Mouse (Mus musculus) spleen, adult 2 months (tissue): ENCODE results near the gene Fermt2. TPM values are rescaled to one million over a fixed set of nuclear protein-coding genes. Genes with fewer than 3 reads are reported as not detected.
"Not testable (repeated sequence)": the region's sequence is repeated elsewhere in the genome, so short reads cannot be mapped to it uniquely, and the experiment has no call there.

Experiments
- DNase-seq, 2 experiments: peaks; one replicate each; pipeline versions ENCODE4 v3.0.0 to v3.0.0-alpha.2; 2012 to 2021; ENCODE audit warnings: low spot score in 2 of 2, low read depth in 1 of 2
- H3K27ac ChIP-seq: fragments of 200-500 bp; 2 replicates; pipeline ENCODE4 v1.5.1; 2012; ENCODE audit warnings: low read length, inconsistent platforms; ENCODE audit not compliant: insufficient read depth
- H3K27me3 ChIP-seq: fragments of 200-500 bp; 2 replicates; pipeline ENCODE4 v1.6.1; 2012; ENCODE audit warnings: mild to moderate bottlenecking, moderate library complexity, low read length, inconsistent platforms; ENCODE audit not compliant: control insufficient read depth, insufficient read depth
- H3K36me3 ChIP-seq: fragments of 200-500 bp; 2 replicates; pipeline ENCODE4 v1.6.1; 2012; ENCODE audit warnings: mild to moderate bottlenecking, low read length, inconsistent platforms; ENCODE audit not compliant: control insufficient read depth, insufficient read depth
- H3K4me1 ChIP-seq: fragments of 200-500 bp; 2 replicates; pipeline ENCODE4 v1.6.1; 2011; ENCODE audit warnings: inconsistent platforms; ENCODE audit not compliant: control insufficient read depth, insufficient read depth, insufficient read length
- H3K4me3 ChIP-seq: fragments of 200-500 bp; 2 replicates; pipeline ENCODE4 v1.5.1; 2011; ENCODE audit warnings: mild to moderate bottlenecking, inconsistent platforms; ENCODE audit not compliant: insufficient read depth, insufficient read length; ENCODE audit errors: extremely low read depth
- CTCF ChIP-seq: fragments of 200-500 bp; IDR thresholded peaks from 2 replicates; pipeline ENCODE4 v1.5.1; 2011; ENCODE audit warnings: mild to moderate bottlenecking, inconsistent platforms; ENCODE audit not compliant: insufficient read depth, insufficient read length, insufficient replicate concordance; ENCODE audit errors: extremely low read depth
- POLR2A ChIP-seq: fragments of 200-500 bp; IDR thresholded peaks from 2 replicates; pipeline ENCODE4 v1.6.1; 2011; ENCODE audit warnings: low read depth, low read length, inconsistent platforms
- WGBS: fragments of 180-500 bp; shearing (Covaris S2); methylation state at CpG from one replicate; pipeline ENCODE4 v1.1.7; 2018; 5-methylcytosine and 5-hydroxymethylcytosine counted together
- polyA plus RNA-seq: library from polyadenylated mRNA; depleted of rRNA; stranded (reverse); fragments of >200 nt; gene quantifications from 2 replicates; pipeline ENCODE4 v1.2.3, GENCODE M21; 2012

Fermt2 gene
- polyA plus RNA-seq, 1 experiment, result 7.9 TPM

DNA sequence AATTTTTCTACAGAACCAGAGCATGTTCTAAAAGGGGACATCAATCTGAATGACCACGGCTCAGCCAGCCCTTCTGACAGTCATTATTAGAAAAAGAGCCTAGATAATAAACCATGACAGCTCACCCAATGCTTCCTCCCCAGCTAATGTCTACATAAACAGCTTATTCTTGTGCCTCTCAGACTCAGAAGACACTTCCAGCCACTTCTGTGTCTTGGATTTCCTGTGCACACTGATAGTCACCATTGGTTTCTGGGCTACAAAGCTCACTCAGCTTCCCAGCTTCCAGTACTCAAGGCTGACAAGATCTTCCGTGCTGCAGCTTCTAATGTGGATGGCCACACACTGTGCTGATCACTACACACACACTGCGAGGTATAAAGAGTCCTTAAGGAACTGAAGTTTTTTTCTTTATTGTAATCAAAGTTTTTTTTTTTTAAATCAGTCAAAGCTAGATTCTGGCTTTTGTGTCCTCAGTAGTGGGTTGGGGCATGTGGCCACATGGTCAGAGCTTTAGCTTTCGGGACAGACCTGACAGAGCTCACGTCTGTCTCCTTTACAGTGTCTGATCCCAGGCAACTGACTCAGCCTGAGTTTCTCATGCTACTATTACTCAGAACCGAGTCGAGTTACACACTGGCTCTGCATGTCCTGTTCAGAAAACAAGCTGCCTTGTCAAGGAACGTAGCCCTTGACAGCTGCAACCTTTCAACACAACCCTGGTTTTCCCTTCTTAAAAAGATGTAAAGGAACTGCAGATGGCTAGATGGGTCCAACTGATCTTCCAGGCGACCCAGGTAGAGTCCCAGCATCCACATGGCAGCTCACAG is 50.7 kb downstream of the Fermt2 start:
- 76% methylated on average over 9 of the region's 9 CpGs for WGBS

DNA sequence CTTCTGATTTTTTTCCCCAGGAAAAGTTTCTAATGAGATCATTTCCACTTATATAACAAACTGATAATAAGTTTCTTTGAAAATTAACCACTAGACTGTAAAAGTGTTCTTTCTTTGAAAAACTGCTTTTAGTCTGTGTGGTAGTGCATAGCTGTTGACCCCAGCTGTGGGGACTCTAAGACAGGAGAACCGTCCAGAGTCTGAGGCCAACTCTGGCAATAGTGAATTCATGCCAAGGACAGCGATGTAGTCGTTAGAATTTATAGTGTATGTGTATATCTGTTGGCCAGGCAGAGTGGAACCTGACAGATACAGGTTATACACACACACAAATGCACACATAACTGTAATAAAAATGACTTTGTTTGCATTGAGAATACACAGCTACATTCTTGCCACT is 51.4 kb downstream of the Fermt2 start:
- WGBS, result 93% methylated on average over 3 of the region's 3 CpGs
- Histone ChIP-seq H3K36me3 (no peaks in the 10 kb centered on the region), H3K4me3 (no peak overlapping the region), H3K4me1 (no peaks in the 10 kb centered on the region), H3K27me3 (no peaks in the 10 kb centered on the region), H3K27ac (no peak overlapping the region)
- TF ChIP-seq POLR2A (no peak), CTCF (no peak)
- no peak for DNase-seq

More for the DNA sequence above, 50.7 kb downstream of the Fermt2 start:
- DNase-seq, result no peak
- TF ChIP-seq POLR2A (no peak), CTCF (no peak)
- Histone ChIP-seq H3K4me3 (no peak overlapping the region), H3K36me3 (no peaks in the 10 kb centered on the region), H3K27me3 (no peaks in the 10 kb centered on the region), H3K4me1 (no peaks in the 10 kb centered on the region), H3K27ac (no peak overlapping the region)

DNA sequence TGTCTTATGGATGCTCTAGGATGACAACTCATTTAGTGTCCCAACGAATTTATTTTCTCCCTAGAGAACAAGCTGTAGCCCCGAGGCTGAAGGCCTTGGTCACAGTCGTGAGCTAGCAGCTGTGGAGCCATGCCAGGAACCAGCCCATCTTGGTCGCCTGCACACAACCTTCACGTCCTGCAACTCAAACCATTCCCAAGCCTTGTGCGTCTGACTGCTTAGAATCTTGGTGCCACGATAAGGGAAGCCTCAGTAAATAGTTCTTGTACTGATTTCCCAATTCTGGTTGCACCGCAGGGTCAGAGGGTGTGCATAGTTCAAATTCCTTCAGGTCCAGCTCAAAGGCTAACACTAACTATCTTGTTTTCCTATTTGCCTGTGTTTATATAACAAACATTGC is 52.3 kb downstream of the Fermt2 start:
- TF ChIP-seq POLR2A (no peak), CTCF (no peak)
- no peak for DNase-seq
- no peaks in the 10 kb centered on the region for H3K36me3 ChIP-seq
- no peak overlapping the region for H3K27ac ChIP-seq
- whole genome bisulfite sequencing, result 78% methylated on average over 8 of the region's 8 CpGs
- H3K4me3 ChIP-seq, result no peak overlapping the region
- H3K27me3 ChIP-seq, result no peaks in the 10 kb centered on the region
- no peaks in the 10 kb centered on the region for H3K4me1 ChIP-seq

DNA sequence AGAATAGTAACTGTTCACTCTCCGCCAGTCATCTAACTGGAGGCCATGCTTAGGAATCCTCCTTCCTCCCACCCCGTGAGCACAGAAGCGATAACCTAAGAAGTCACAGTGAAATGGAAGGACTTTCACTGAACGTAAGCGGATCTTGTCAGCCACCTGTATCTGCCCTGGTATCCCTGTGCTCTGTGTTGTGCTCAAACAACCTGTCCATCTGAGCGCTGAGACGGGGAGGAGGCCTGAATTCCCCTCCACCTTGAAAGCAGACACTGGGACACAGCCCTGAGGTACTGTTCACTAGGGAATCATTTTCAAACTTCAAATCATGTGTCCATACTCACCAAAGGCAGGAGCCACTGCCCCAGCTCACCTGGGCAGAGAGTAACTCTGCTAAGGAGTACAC is 52.9 kb downstream of the Fermt2 start:
- no peak overlapping the region for H3K27ac ChIP-seq

DNA sequence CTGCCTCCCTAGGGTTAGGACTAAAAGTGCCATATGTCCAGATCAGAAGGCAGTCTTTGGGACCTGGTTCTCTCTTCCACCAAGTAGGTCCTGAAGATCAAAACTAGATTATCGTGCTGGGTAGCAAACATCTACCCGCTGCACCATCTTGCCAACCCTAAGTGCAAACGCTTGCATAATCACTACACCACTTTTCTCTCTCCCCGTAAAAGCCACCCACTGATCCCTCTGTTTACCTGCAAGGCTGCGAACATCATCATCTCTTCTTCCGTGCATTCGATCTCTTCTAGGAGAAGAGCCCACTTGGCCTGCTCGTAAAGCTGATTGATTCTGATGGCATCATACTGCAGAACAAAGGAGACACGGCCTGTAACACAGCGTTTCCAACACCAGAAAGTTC is 57.4 kb downstream of the Fermt2 start:
- Histone ChIP-seq H3K27me3 (no peaks in the 10 kb centered on the region), H3K4me1 (no peaks in the 10 kb centered on the region), H3K27ac (no peak overlapping the region), H3K36me3 (no peaks in the 10 kb centered on the region), H3K4me3 (no peak overlapping the region)
- DNase-seq, result no peak
- WGBS, result 90% methylated on average over 10 of the region's 10 CpGs
- TF ChIP-seq CTCF (no peak), POLR2A (no peak)

More for the DNA sequence above, 52.9 kb downstream of the Fermt2 start:
- Histone ChIP-seq H3K4me3 (no peak overlapping the region), H3K27me3 (no peaks in the 10 kb centered on the region), H3K36me3 (no peaks in the 10 kb centered on the region), H3K4me1 (no peaks in the 10 kb centered on the region)
- DNase-seq, result no peak
- no peak for TF ChIP-seq POLR2A
- TF ChIP-seq CTCF, result no peak
- 95% methylated on average over 7 of the region's 7 CpGs for WGBS

DNA sequence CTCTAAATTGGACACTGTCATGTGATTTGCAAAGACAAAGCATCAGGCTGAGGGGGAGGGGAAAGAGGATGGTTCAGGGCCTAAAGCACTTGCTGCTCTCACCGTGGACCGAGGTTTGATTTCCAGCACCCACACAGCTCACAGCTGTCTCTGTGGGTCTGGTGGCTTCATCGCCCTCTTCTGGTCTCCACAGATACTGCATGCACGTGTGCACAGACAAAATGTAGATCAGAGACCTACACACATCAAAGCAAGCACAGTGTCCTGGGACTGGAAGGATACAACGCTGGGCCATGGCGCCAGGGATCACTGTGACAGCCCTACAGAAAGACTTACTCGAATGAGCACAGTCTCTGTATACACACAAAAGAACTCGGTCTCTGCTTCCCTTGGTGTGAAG is 60.5 kb downstream of the Fermt2 start:
- 93% methylated on average over 8 of the region's 8 CpGs for WGBS
- TF ChIP-seq CTCF (no peak), POLR2A (no peak)
- Histone ChIP-seq H3K4me1 (no peaks in the 10 kb centered on the region), H3K36me3 (no peaks in the 10 kb centered on the region), H3K27me3 (no peaks in the 10 kb centered on the region), H3K4me3 (no peak overlapping the region), H3K27ac (no peak overlapping the region)
- DNase-seq, result no peak

DNA sequence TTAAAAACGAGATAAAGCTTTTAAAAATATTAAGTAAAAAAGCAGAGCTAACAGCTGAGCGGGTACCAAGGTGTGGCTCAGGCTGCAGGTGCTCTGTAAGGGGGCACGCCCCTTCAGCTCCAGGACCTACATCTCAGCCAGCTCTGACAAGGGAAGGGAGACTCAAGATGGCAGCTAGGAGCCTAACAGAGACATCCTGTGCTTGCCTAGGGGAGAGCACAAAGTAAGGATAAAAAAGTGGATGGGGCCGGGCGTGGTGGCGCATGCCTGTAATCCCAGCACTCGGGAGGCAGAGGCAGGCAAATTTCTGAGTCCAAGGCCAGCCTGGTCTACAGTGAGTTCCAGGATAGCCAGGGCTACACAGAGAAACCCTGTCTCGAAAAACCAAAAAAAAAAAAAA is 63.5 kb downstream of the Fermt2 start:
- H3K4me3 ChIP-seq, H3K4me1 ChIP-seq, DNase-seq, H3K27ac ChIP-seq, H3K36me3 ChIP-seq, H3K27me3 ChIP-seq: not testable (repeated sequence)
- WGBS, result 89% methylated on average over 7 of the region's 8 CpGs
